Mouse (Mus musculus): ENCODE data around the gene Iqgap3. TPM values are rescaled to one million over a fixed set of nuclear protein-coding genes. Genes with fewer than 3 reads are reported as not detected.

The Iqgap3 gene
- polyA plus RNA-seq, 1 experiment from 2014 or later: 1.8 TPM

- Histone ChIP-seq H3K4me2 (ENCODE audit: low read length) (no peak overlapping the region), H3K36me3 (ENCODE audit: control insufficient read depth, insufficient read depth, low read length) (no peaks in the 10 kb centered on the region), H3K4me1 (ENCODE audit: control insufficient read depth, insufficient read depth, low read length) (no peaks in the 10 kb centered on the region), H3K9ac (ENCODE audit: low read depth, low read length) (no peak overlapping the region), H3K4me3 (ENCODE audit: low read depth, low read length) (no peak overlapping the region), H3K27ac (ENCODE audit: low read length) (no peak overlapping the region), H3K9me3 (replicated peaks; ENCODE audit: control insufficient read depth, low read length, poor library complexity, severe bottlenecking) (no peaks in the 10 kb centered on the region), H3K27me3 (ENCODE audit: control insufficient read depth, insufficient read depth, low read depth, low read length) (no peaks in the 10 kb centered on the region)
- ATAC-seq: no peak
- WGBS: 82% methylated on average over 4 of the region's 4 CpGs
Observed at GRCm38 (mm10) chr3:88106126-88106525, 24.4 kb downstream of the Iqgap3 start.

GRCm38 (mm10) chr3:88109126-88109525 is 27.4 kb downstream of the Iqgap3 start:
- Histone ChIP-seq H3K36me3 (ENCODE audit: control insufficient read depth, insufficient read depth, low read length) (no peaks in the 10 kb centered on the region), H3K4me1 (ENCODE audit: control insufficient read depth, insufficient read depth, low read length) (no peaks in the 10 kb centered on the region), H3K4me2 (ENCODE audit: low read length) (no peak overlapping the region), H3K9me3 (replicated peaks; ENCODE audit: control insufficient read depth, low read length, poor library complexity, severe bottlenecking) (no peaks in the 10 kb centered on the region), H3K27ac (ENCODE audit: low read length) (no peak overlapping the region), H3K9ac (ENCODE audit: low read depth, low read length) (no peak overlapping the region), H3K4me3 (ENCODE audit: low read depth, low read length) (no peak overlapping the region), H3K27me3 (ENCODE audit: control insufficient read depth, insufficient read depth, low read depth, low read length) (no peaks in the 10 kb centered on the region)
- WGBS: 94% methylated on average over 6 of the region's 6 CpGs
- no peak for ATAC-seq

DNA sequence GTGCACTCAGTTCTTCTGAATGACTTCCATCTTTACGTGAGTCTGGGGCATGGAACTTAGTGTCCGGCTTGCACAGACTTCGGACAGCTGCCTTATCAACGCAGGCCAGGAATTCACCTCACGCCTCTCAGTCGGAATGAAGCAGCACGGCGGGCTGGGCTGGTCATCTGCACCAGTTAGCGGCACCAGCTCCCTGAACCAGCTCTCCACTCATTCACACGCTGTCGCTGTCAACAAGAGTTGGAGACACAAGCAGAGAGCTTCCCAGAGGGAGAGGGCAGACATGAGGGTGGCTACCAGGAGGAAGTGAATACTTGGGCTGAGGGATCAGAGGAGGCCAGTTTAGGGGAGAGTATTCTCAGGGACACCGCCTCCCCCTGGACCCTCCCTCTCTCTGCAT is 32.6 kb downstream of the Iqgap3 start:
- Histone ChIP-seq H3K4me1 (ENCODE audit: control insufficient read depth, insufficient read depth, low read length) (no peaks in the 10 kb centered on the region), H3K27me3 (ENCODE audit: control insufficient read depth, insufficient read depth, low read depth, low read length) (no peaks in the 10 kb centered on the region), H3K27ac (ENCODE audit: low read length) (no peak overlapping the region), H3K4me3 (ENCODE audit: low read depth, low read length) (no peak overlapping the region), H3K4me2 (ENCODE audit: low read length) (no peak overlapping the region), H3K9ac (ENCODE audit: low read depth, low read length) (no peak overlapping the region), H3K9me3 (replicated peaks; ENCODE audit: control insufficient read depth, low read length, poor library complexity, severe bottlenecking) (no peaks in the 10 kb centered on the region), H3K36me3 (ENCODE audit: control insufficient read depth, insufficient read depth, low read length) (no peaks in the 10 kb centered on the region)
- no peak for ATAC-seq
- WGBS: 95% methylated on average over 12 of the region's 12 CpGs

- no peak for ATAC-seq
- Histone ChIP-seq H3K4me2 (ENCODE audit: low read length) (no peak overlapping the region), H3K27me3 (ENCODE audit: control insufficient read depth, insufficient read depth, low read depth, low read length) (no peaks in the 10 kb centered on the region), H3K9ac (ENCODE audit: low read depth, low read length) (no peak overlapping the region), H3K27ac (ENCODE audit: low read length) (no peak overlapping the region), H3K36me3 (ENCODE audit: control insufficient read depth, insufficient read depth, low read length) (no peaks in the 10 kb centered on the region), H3K4me1 (ENCODE audit: control insufficient read depth, insufficient read depth, low read length) (no peaks in the 10 kb centered on the region), H3K9me3 (replicated peaks; ENCODE audit: control insufficient read depth, low read length, poor library complexity, severe bottlenecking) (no peaks in the 10 kb centered on the region), H3K4me3 (ENCODE audit: low read depth, low read length) (no peak overlapping the region)
- WGBS: 95% methylated on average over 19 of the region's 19 CpGs
Observed at GRCm38 (mm10) chr3:88120117-88120651, 38.4 kb downstream of the Iqgap3 start.

DNA sequence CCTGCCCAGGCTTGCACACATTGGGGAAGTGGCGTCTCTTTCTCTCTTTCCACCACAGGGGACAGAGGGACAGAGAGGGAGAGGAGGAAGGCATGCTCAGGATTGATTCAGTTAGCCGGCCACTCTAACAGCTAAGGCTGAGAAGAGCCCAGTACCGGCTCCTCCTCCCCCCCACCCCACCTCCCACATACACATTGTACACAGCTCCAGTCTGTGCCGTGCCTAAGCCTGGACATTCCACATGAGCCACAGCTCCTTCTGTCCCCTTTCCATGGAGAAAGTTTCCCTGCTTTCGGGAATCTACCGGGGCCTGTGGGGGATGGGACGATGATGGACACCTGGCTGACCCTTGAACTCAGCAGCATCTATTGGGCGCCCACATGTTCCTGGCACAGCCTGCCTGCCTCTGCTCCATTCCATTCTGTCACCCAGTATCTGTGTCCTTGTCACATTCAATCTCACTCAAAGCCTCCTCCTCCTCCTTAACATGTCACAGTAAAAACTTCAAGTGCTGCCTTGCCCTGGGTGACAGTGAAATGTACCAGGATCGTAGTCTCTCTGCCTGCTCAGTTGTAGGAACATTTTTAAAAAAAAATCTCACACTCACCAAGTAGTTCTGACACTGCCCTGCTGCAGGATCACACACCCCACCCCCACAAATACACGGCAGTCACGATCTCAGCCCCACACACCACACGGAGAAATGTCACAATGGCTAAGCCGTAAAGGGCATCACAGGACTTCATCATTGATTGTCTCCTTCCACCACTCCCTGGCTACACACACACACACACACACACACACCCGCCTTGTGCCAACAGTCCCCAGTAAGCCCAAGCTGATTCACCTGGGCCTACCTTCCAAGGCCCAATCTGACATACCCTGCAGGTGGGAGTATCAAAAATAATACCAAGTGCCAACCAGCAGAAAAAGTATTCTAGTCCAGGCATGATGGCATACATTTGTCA is 39.7 kb downstream of the Iqgap3 start:
- ATAC-seq: no peak
- no peaks in the 10 kb centered on the region for H3K36me3 ChIP-seq (ENCODE audit: control insufficient read depth, insufficient read depth, low read length)

GRCm38 (mm10) chr3:88125195-88125594 is 43.4 kb downstream of the Iqgap3 start:
- no peaks in the 10 kb centered on the region for H3K4me1 ChIP-seq (ENCODE audit: control insufficient read depth, insufficient read depth, low read length)
- no peaks in the 10 kb centered on the region for H3K36me3 ChIP-seq (ENCODE audit: control insufficient read depth, insufficient read depth, low read length)
- no peaks in the 10 kb centered on the region for H3K9me3 ChIP-seq (replicated peaks; ENCODE audit: control insufficient read depth, low read length, poor library complexity, severe bottlenecking)
- no peak overlapping the region for H3K4me3 ChIP-seq (ENCODE audit: low read depth, low read length)
- no peak overlapping the region for H3K9ac ChIP-seq (ENCODE audit: low read depth, low read length)
- ATAC-seq: no peak
- WGBS: 78% methylated on average over 4 of the region's 4 CpGs
- H3K27ac ChIP-seq (ENCODE audit: low read length): no peak overlapping the region
- H3K4me2 ChIP-seq (ENCODE audit: low read length): no peak overlapping the region
- H3K27me3 ChIP-seq (ENCODE audit: control insufficient read depth, insufficient read depth, low read depth, low read length): no peaks in the 10 kb centered on the region

More for the DNA sequence above, 39.7 kb downstream of the Iqgap3 start:
- 74% methylated on average over 14 of the region's 14 CpGs for WGBS
- Histone ChIP-seq H3K4me1 (ENCODE audit: control insufficient read depth, insufficient read depth, low read length) (no peaks in the 10 kb centered on the region), H3K4me3 (ENCODE audit: low read depth, low read length) (no peak overlapping the region), H3K4me2 (ENCODE audit: low read length) (no peak overlapping the region), H3K9me3 (replicated peaks; ENCODE audit: control insufficient read depth, low read length, poor library complexity, severe bottlenecking) (no peaks in the 10 kb centered on the region), H3K9ac (ENCODE audit: low read depth, low read length) (no peak overlapping the region), H3K27ac (ENCODE audit: low read length) (no peak overlapping the region), H3K27me3 (ENCODE audit: control insufficient read depth, insufficient read depth, low read depth, low read length) (no peaks in the 10 kb centered on the region)

DNA sequence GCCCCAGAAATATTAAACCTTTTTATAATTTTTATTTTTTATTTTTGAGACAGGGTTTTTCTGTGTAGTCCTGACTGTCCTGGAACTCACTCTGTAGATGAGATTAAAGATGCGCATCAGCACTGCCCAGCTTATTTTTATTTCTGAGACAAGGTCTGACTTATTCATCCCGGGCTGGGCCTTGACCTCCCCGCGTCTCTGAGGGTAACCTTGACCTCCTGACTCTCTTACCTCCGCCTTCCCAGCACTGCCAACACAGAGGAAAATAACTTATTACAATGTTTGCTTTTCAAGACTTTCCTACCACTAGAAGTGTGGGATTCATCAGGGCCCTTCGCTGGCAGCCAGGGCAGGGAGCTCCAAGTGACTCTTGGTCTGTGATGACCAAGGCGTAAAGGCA is 44.4 kb downstream of the Iqgap3 start:
- Histone ChIP-seq H3K27ac (ENCODE audit: low read length) (no peak overlapping the region), H3K4me1 (ENCODE audit: control insufficient read depth, insufficient read depth, low read length) (no peaks in the 10 kb centered on the region), H3K4me3 (ENCODE audit: low read depth, low read length) (no peak overlapping the region), H3K36me3 (ENCODE audit: control insufficient read depth, insufficient read depth, low read length) (no peaks in the 10 kb centered on the region), H3K9me3 (replicated peaks; ENCODE audit: control insufficient read depth, low read length, poor library complexity, severe bottlenecking) (no peaks in the 10 kb centered on the region), H3K27me3 (ENCODE audit: control insufficient read depth, insufficient read depth, low read depth, low read length) (no peaks in the 10 kb centered on the region), H3K9ac (ENCODE audit: low read depth, low read length) (no peak overlapping the region), H3K4me2 (ENCODE audit: low read length) (no peak overlapping the region)
- ATAC-seq: no peak
- 87% methylated on average over 7 of the region's 7 CpGs for WGBS

DNA sequence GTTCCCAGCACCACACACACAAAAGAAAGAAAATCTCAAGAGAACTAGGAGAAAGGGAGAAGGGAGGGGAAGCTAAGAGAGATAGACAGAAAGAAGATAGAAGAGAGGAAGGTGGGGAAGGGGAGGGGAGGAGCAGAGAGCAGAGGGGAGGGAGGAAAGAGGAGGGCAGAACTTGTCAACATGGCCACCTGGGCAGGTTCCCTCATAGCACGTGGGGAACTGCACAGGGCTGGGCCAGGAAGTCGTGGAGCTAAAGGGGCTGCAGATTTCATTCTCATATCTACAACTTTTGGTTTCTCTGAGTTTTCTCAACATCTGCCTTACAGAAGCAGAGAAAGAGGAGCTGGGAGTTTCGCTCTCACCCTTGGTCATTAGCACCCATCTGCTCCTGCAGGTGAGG is 45.9 kb downstream of the Iqgap3 start:
- WGBS: 76% methylated on average over 3 of the region's 3 CpGs
- no peak for ATAC-seq
- H3K4me2 ChIP-seq (ENCODE audit: low read length): no peak overlapping the region

DNA sequence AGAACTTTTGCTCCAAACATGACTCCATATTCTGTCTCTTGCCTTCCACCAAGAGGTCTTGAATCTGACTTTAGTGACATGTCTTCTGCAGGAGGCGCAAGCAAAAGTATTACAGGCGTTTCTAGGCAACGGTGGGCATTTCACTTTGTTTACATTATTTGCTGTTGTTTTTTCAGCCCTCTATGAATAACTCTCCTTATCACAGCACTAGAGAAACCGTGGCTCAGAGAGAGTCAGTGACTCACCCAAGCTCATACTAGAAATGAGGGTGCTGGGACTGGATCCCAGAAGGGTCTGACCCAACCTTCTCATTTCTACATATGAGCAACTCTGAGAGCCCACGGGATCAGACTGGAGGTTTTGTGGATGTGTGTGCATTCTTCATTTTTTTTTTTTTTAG is 46.3 kb downstream of the Iqgap3 start:
- no peaks in the 10 kb centered on the region for H3K4me1 ChIP-seq (ENCODE audit: control insufficient read depth, insufficient read depth, low read length)
- no peak overlapping the region for H3K4me2 ChIP-seq (ENCODE audit: low read length)
- no peaks in the 10 kb centered on the region for H3K9me3 ChIP-seq (replicated peaks; ENCODE audit: control insufficient read depth, low read length, poor library complexity, severe bottlenecking)
- no peak overlapping the region for H3K27ac ChIP-seq (ENCODE audit: low read length)
- no peaks in the 10 kb centered on the region for H3K36me3 ChIP-seq (ENCODE audit: control insufficient read depth, insufficient read depth, low read length)
- H3K9ac ChIP-seq (ENCODE audit: low read depth, low read length): no peak overlapping the region
- 83% methylated on average over 5 of the region's 5 CpGs for WGBS
- ATAC-seq: no peak
- H3K4me3 ChIP-seq (ENCODE audit: low read depth, low read length): no peak overlapping the region
- H3K27me3 ChIP-seq (ENCODE audit: control insufficient read depth, insufficient read depth, low read depth, low read length): no peaks in the 10 kb centered on the region

More for the DNA sequence above, 45.9 kb downstream of the Iqgap3 start:
- Histone ChIP-seq H3K27me3 (ENCODE audit: control insufficient read depth, insufficient read depth, low read depth, low read length) (no peaks in the 10 kb centered on the region), H3K4me1 (ENCODE audit: control insufficient read depth, insufficient read depth, low read length) (no peaks in the 10 kb centered on the region), H3K27ac (ENCODE audit: low read length) (no peak overlapping the region), H3K4me3 (ENCODE audit: low read depth, low read length) (no peak overlapping the region), H3K9me3 (replicated peaks; ENCODE audit: control insufficient read depth, low read length, poor library complexity, severe bottlenecking) (no peaks in the 10 kb centered on the region), H3K36me3 (ENCODE audit: control insufficient read depth, insufficient read depth, low read length) (no peaks in the 10 kb centered on the region), H3K9ac (ENCODE audit: low read depth, low read length) (no peak overlapping the region)

Data from midbrain, embryonic 16.5 days (tissue).